Mouse (Mus musculus) retina, postnatal 7 days (tissue): Measurements from ENCODE around the gene Adamts14.

Experiments used
- DNase-seq: peaks from one replicate; pipeline ENCODE4 v3.0.0-alpha.2; 2012; ENCODE audit warnings: low read depth, low spot score

Adamts14 gene

GRCm38 (mm10) chr10:61273081-61273843 lies at the start of gene Adamts14:
TSS of gene Adamts14 (minus strand) at chr10:61273438.
- no peak for DNase-seq

GRCm38 (mm10) chr10:61318527-61318926 lies 45.3 kb upstream of the Adamts14 start:
- no peak for DNase-seq

- DNase-seq, result no peak
These were observed 42.2 kb upstream of the Adamts14 start for GRCm38 (mm10) chr10:61315324-61315880.

GRCm38 (mm10) chr10:61313750-61314149 lies 40.5 kb upstream of the Adamts14 start:
- no peak for DNase-seq

GRCm38 (mm10) chr10:61312754-61313153 lies 39.5 kb upstream of the Adamts14 start:
- DNase-seq, result no peak

- DNase-seq, result no peak
These were observed 38.9 kb upstream of the Adamts14 start for GRCm38 (mm10) chr10:61312159-61312558.

- DNase-seq, result no peak
These were observed 35.6 kb upstream of the Adamts14 start for GRCm38 (mm10) chr10:61308706-61309320.

GRCm38 (mm10) chr10:61305928-61306590 lies 32.8 kb upstream of the Adamts14 start:
- DNase-seq, result no peak

- DNase-seq, result no peak
These were observed 30.8 kb upstream of the Adamts14 start for GRCm38 (mm10) chr10:61304046-61304445.

GRCm38 (mm10) chr10:61300996-61301395 lies 27.8 kb upstream of the Adamts14 start:
- DNase-seq, result no peak

- DNase-seq, result no peak
These were observed 24.2 kb upstream of the Adamts14 start, which contains the start of gene Prf1 for GRCm38 (mm10) chr10:61297477-61297876. TSS of gene Prf1 (plus strand) at chr10:61297833.

GRCm38 (mm10) chr10:61296713-61297445 lies 23.6 kb upstream of the Adamts14 start:
- no peak for DNase-seq

- DNase-seq, result no peak
These were observed 21.0 kb upstream of the Adamts14 start for GRCm38 (mm10) chr10:61294242-61294641.

GRCm38 (mm10) chr10:61290479-61290878 lies 17.2 kb upstream of the Adamts14 start:
- no peak for DNase-seq

- DNase-seq, result no peak
These were observed 16.8 kb upstream of the Adamts14 start for GRCm38 (mm10) chr10:61290016-61290415.

GRCm38 (mm10) chr10:61286246-61286645 lies 13.0 kb upstream of the Adamts14 start:
- DNase-seq, result no peak

- DNase-seq, result no peak
These were observed 12.0 kb upstream of the Adamts14 start for GRCm38 (mm10) chr10:61285271-61285670.

- no peak for DNase-seq
These were observed 11.1 kb upstream of the Adamts14 start for GRCm38 (mm10) chr10:61284309-61284708.

- DNase-seq, result no peak
These were observed 7.9 kb upstream of the Adamts14 start for GRCm38 (mm10) chr10:61281115-61281514.

- no peak for DNase-seq
These were observed 4.9 kb upstream of the Adamts14 start for GRCm38 (mm10) chr10:61277918-61278674.

GRCm38 (mm10) chr10:61277051-61277450 lies 3.8 kb upstream of the Adamts14 start:
- no peak for DNase-seq
